Mouse (Mus musculus) liver, adult 2 months (tissue): ENCODE results near the gene Paip2b. TPM values are rescaled to one million over a fixed set of nuclear protein-coding genes. Genes with fewer than 3 reads are reported as not detected.
"Not testable (repeated sequence)": the region's sequence is repeated elsewhere in the genome, so short reads cannot be mapped to it uniquely, and the experiment has no call there.

Experiments used
- DNase-seq: peaks from one replicate; pipeline ENCODE4 v3.0.0-alpha.2; 2011; ENCODE audit warnings: low read depth, low spot score; ENCODE audit errors: extremely low read depth
- H3K27ac ChIP-seq: fragments of 200-500 bp; replicated peaks from 2 replicates; pipeline ENCODE4 v1.5.1; 2012; ENCODE audit warnings: low read depth, mild to moderate bottlenecking, control low read depth, inconsistent platforms, low read length; ENCODE audit not compliant: insufficient read depth
- H3K27me3 ChIP-seq: fragments of 200-500 bp; 2 replicates; pipeline ENCODE4 v1.6.1; 2012; ENCODE audit warnings: mild to moderate bottlenecking, moderate library complexity, low read length, inconsistent platforms; ENCODE audit not compliant: control insufficient read depth, insufficient read depth
- H3K36me3 ChIP-seq: fragments of 200-500 bp; 2 replicates; pipeline ENCODE4 v1.6.1; 2012; ENCODE audit warnings: low read length, inconsistent platforms; ENCODE audit not compliant: control insufficient read depth, insufficient read depth
- H3K4me1 ChIP-seq: fragments of 200-500 bp; 2 replicates; pipeline ENCODE4 v1.6.1; 2011; ENCODE audit warnings: low read length; ENCODE audit not compliant: control insufficient read depth, insufficient read depth
- H3K4me3 ChIP-seq: fragments of 200-500 bp; 2 replicates; pipeline ENCODE4 v1.5.1; 2011; ENCODE audit warnings: low read depth, mild to moderate bottlenecking, control low read depth, low read length, moderate library complexity; ENCODE audit not compliant: insufficient read depth
- H3K79me2 ChIP-seq: fragments of 200-500 bp; 2 replicates; pipeline ENCODE4 v1.6.1; 2012; ENCODE audit warnings: inconsistent platforms, mild to moderate bottlenecking, low read length, moderate library complexity; ENCODE audit not compliant: control insufficient read depth, insufficient read depth
- H3K9ac ChIP-seq: fragments of 200-500 bp; 2 replicates; pipeline ENCODE4 v1.6.1; 2012; ENCODE audit warnings: low read depth, mild to moderate bottlenecking, control low read depth, inconsistent platforms, low read length
- CTCF ChIP-seq: fragments of 200-500 bp; IDR thresholded peaks from 2 replicates; pipeline ENCODE4 v1.5.1; 2011; ENCODE audit warnings: low read depth, low read length, control low read depth
- POLR2A ChIP-seq: fragments of 200-500 bp; IDR thresholded peaks from 2 replicates; pipeline ENCODE4 v1.6.1; 2011; ENCODE audit warnings: low read length, control low read depth; ENCODE audit not compliant: insufficient read depth; ENCODE audit errors: extremely low read depth
- WGBS: fragments of 180-500 bp; shearing (Covaris S2); methylation state at CpG from one replicate; pipeline ENCODE4 v1.1.7; 2018; 5-methylcytosine and 5-hydroxymethylcytosine counted together
- polyA plus RNA-seq: library from polyadenylated mRNA; depleted of rRNA; stranded (reverse); fragments of >200 nt; gene quantifications from 2 replicates; pipeline ENCODE4 v1.2.3, GENCODE M21; 2012
- total RNA-seq: library from RNA; depleted of rRNA; stranded (reverse); fragments of >200 nt; gene quantifications from 2 replicates; pipeline ENCODE4 v1.2.3, GENCODE M21; 2014

The Paip2b gene
- total and polyA plus RNA-seq, 2 experiments = 6.7 to 16.3 TPM

GRCm38 (mm10) chr6:83795492-83795900 is 36.0 kb downstream of the Paip2b start:
- Histone ChIP-seq H3K27me3 (no peaks in the 10 kb centered on the region), H3K9ac (peak overlapping the region; percentile 75), H3K36me3 (peaks cover 4% of the 10 kb centered on the region), H3K4me3 (peak overlapping the region; percentile 74), H3K4me1 (peaks cover 7% of the 10 kb centered on the region), H3K27ac (peak overlapping the region; percentile 59), H3K79me2 (no peaks in the 10 kb centered on the region)
- 2% methylated on average over 13 of the region's 13 CpGs for WGBS
- TF ChIP-seq POLR2A (no peak), CTCF (no peak)
- DNase-seq = peak; percentile 50

GRCm38 (mm10) chr6:83794760-83795296 is 36.7 kb downstream of the Paip2b start, which contains the start of gene Nagk:
Gene Nagk, plus strand, starts transcription at chr6:83794982.
- under 1% methylated on average over 43 of the region's 43 CpGs for WGBS
- Histone ChIP-seq H3K27ac (peak within 1 kb of the TSS; percentile 59), H3K79me2 (no peaks in the 10 kb centered on the region), H3K36me3 (no peaks in the 10 kb centered on the region; the same call in 1 of the 2 replicates), H3K9ac (peak within 1 kb of the TSS; percentile 75), H3K4me3 (peak within 1 kb of the TSS; percentile 74), H3K27me3 (no peaks in the 10 kb centered on the region), H3K4me1 (peaks cover 7% of the 10 kb centered on the region)
- TF ChIP-seq CTCF = no peak
- peak; percentile 73; the same call in 1 of the 2 replicates for TF ChIP-seq POLR2A
- peak; percentile 77 for DNase-seq

DNA sequence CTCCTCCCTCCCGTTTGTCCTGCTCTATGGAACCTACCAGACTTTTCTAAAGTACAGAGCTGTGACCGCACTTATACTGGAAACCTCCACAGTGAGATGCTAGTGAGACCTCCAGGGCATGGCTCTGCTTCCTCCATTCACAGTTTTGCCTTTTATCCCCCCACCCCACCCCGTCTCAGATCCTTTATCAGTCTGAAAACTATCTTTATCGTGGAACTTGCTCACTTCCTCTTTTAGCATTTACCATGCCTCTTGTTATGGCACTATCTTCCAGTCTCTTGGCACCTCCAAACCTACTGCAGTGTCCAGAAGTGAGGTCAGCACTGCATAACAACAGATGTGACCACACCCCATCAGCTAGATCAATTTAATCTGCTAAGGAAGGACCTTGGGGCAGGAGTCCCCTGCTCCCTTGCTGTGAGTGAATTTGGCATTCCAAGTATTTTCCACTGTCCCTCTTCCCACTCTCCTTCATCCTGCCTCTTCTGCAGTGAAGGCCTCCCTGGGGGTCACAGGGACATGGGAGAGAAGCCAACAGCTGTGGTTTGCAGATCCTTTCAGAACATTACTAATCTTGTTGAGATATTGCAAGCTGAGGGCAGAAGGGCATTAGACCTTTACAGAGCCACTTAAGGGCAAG is 40.2 kb downstream of the Paip2b start:
- Histone ChIP-seq H3K4me3 (no peak overlapping the region), H3K36me3 (no peaks in the 10 kb centered on the region), H3K79me2 (no peaks in the 10 kb centered on the region), H3K27me3 (no peaks in the 10 kb centered on the region), H3K9ac (no peak overlapping the region), H3K4me1 (peaks cover 7% of the 10 kb centered on the region), H3K27ac (no peak overlapping the region)
- TF ChIP-seq CTCF (no peak), POLR2A (no peak)
- no peak for DNase-seq
- 67% methylated on average over 4 of the region's 4 CpGs for WGBS

DNA sequence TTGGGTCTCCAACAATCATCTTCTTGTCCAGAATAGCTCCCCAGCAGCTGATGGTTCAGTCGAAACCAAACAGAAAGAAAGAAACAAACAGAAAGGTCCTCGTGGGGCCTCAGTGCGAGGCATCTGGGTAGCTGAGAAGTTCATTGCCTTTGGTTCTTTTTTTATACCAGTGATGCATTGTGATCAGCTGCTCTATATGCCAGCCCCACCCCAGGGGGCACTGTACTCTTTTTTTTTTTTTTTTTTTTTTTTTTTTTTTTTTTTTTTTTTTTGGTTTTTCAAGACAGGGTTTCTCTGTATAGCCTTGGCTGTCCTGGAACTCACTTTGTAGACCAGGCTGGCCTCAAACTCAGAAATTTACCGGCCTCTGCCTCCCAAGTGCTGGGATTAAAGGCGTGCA is 41.0 kb downstream of the Paip2b start:
- H3K4me1 ChIP-seq, H3K27me3 ChIP-seq, H3K27ac ChIP-seq, H3K79me2 ChIP-seq, H3K36me3 ChIP-seq, DNase-seq, H3K4me3 ChIP-seq, H3K9ac ChIP-seq: not testable (repeated sequence)
- 89% methylated on average over 5 of the region's 5 CpGs for WGBS

DNA sequence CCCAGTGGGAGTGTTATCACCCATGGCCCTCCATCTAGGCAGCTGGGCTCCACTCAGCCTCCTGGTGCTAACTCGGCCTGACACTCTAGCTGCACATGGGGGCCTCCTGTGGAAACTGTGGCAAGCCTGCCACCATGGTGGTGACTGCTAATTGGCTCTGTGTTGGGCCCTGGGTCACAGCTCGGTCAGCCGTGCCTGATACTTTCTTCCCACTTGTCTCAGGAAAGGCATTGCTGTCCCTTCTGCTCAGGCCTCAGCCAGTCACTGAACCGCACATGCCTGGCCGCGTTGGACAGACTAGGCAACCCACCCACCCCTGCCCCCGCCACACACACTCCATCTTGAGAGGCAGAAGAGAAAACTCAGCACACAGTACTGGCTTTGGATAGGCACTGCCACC is 43.0 kb downstream of the Paip2b start:
- 90% methylated on average over 7 of the region's 7 CpGs for WGBS
- no peaks in the 10 kb centered on the region for H3K79me2 ChIP-seq
- no peaks in the 10 kb centered on the region for H3K36me3 ChIP-seq
- H3K27ac ChIP-seq = no peak overlapping the region
- no peaks in the 10 kb centered on the region for H3K4me1 ChIP-seq
- TF ChIP-seq CTCF = no peak
- no peak for TF ChIP-seq POLR2A
- no peak overlapping the region for H3K9ac ChIP-seq
- H3K4me3 ChIP-seq = no peak overlapping the region
- H3K27me3 ChIP-seq = no peaks in the 10 kb centered on the region
- no peak for DNase-seq

DNA sequence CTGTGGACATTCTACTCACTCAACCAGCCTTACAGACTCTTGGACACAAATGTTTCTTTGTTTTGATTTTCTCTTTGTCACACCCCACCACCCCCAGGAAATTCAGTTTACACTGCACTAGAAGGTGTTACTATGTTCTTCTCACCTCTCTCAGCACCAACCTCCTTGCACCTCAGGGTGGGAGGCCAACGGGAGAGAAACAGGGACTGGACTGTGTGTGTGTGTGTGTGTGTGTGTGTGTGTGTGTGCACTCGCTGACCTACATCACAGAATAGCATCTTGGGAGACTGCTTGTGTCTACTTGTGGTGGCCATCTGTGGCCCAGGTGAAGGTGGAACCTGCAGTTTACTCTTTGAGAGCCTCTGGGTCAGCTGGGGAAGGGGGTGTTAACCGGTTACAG is 45.1 kb downstream of the Paip2b start:
- H3K27me3 ChIP-seq = no peaks in the 10 kb centered on the region
- no peaks in the 10 kb centered on the region for H3K36me3 ChIP-seq
- H3K9ac ChIP-seq = no peak overlapping the region
- DNase-seq = no peak
- no peak overlapping the region for H3K27ac ChIP-seq
- TF ChIP-seq POLR2A (no peak), CTCF (no peak)
- WGBS = 71% methylated on average over 3 of the region's 3 CpGs
- H3K79me2 ChIP-seq = no peaks in the 10 kb centered on the region
- H3K4me3 ChIP-seq = no peak overlapping the region
- no peaks in the 10 kb centered on the region for H3K4me1 ChIP-seq
